Mouse (Mus musculus) lung, adult 18-20 months (tissue): ENCODE results near the gene Aim2.

ENCODE experiments used
- DNase-seq, 2 experiments: peaks; one replicate each; pipeline ENCODE4 v3.0.0; 2022; ENCODE audit warnings: mixed read lengths in 2 of 2

Gene Aim2

GRCm38 (mm10) chr1:173391754-173392153 is 41.1 kb downstream of the Aim2 start:
- no peak for DNase-seq

GRCm38 (mm10) chr1:173398323-173398970 is 47.8 kb downstream of the Aim2 start:
- peak; percentile 19 to 34 for DNase-seq

GRCm38 (mm10) chr1:173404696-173405309 is 54.1 kb downstream of the Aim2 start:
- DNase-seq = no peak

GRCm38 (mm10) chr1:173409066-173409465 is 58.4 kb downstream of the Aim2 start:
- DNase-seq = peak in 1 of 2 experiments; percentile 14

- no peak for DNase-seq
Measured at GRCm38 (mm10) chr1:173411863-173412262, 61.2 kb downstream of the Aim2 start.

GRCm38 (mm10) chr1:173414631-173415030 is 64.0 kb downstream of the Aim2 start:
- DNase-seq = no peak

- DNase-seq = no peak
Measured at GRCm38 (mm10) chr1:173418516-173418915, 67.8 kb downstream of the Aim2 start.

- peak; percentile 23 to 25 for DNase-seq
Measured at GRCm38 (mm10) chr1:173418936-173419621, 68.4 kb downstream of the Aim2 start.

GRCm38 (mm10) chr1:173420374-173420773 is 69.7 kb downstream of the Aim2 start:
- DNase-seq = peak; percentile 48 to 71

GRCm38 (mm10) chr1:173426345-173426744 is 75.7 kb downstream of the Aim2 start:
- DNase-seq = no peak

- DNase-seq = peak; percentile 10 to 21
Measured at GRCm38 (mm10) chr1:173427385-173427784, 76.7 kb downstream of the Aim2 start.

- no peak for DNase-seq
Measured at GRCm38 (mm10) chr1:173429995-173430699, 79.5 kb downstream of the Aim2 start.

- no peak for DNase-seq
Measured at GRCm38 (mm10) chr1:173432411-173432810, 81.7 kb downstream of the Aim2 start.

GRCm38 (mm10) chr1:173437161-173437953 is 86.7 kb downstream of the Aim2 start:
- DNase-seq = peak; percentile 12 to 32

- no peak for DNase-seq
Measured at GRCm38 (mm10) chr1:173440681-173441080, 90.0 kb downstream of the Aim2 start.

GRCm38 (mm10) chr1:173441210-173441609 is 90.5 kb downstream of the Aim2 start:
- DNase-seq = no peak

GRCm38 (mm10) chr1:173443061-173443460 is 92.4 kb downstream of the Aim2 start:
- DNase-seq = no peak

- no peak for DNase-seq
Measured at GRCm38 (mm10) chr1:173447067-173447466, 96.4 kb downstream of the Aim2 start.

GRCm38 (mm10) chr1:173450621-173451020 is 99.9 kb downstream of the Aim2 start:
- no peak for DNase-seq

- peak; percentile 21 to 23 for DNase-seq
Measured at GRCm38 (mm10) chr1:173451665-173452064, 101.0 kb downstream of the Aim2 start.

GRCm38 (mm10) chr1:173456139-173456754 is 105.6 kb downstream of the Aim2 start:
- no peak for DNase-seq

GRCm38 (mm10) chr1:173456761-173457160 is 106.1 kb downstream of the Aim2 start:
- no peak for DNase-seq
